Mouse (Mus musculus): ENCODE data around the gene Fam114a1. TPM values are rescaled to one million over a fixed set of nuclear protein-coding genes. Genes with fewer than 3 reads are reported as not detected.

The Fam114a1 gene
- total RNA-seq, 2 experiments from 2014 or later, result 0.09 TPM; not detected in 1

- ATAC-seq (replicated peaks; ENCODE audit: low FRiP score, low TSS enrichment, poor library complexity, severe bottlenecking), result no peak
Observed at GRCm38 (mm10) chr5:65045642-65046370, 75.9 kb downstream of the Fam114a1 start.

GRCm38 (mm10) chr5:65046442-65047284 is 76.8 kb downstream of the Fam114a1 start:
- no peak for ATAC-seq (replicated peaks; ENCODE audit: low FRiP score, low TSS enrichment, poor library complexity, severe bottlenecking)

GRCm38 (mm10) chr5:65047285-65047855 is 77.5 kb downstream of the Fam114a1 start:
- ATAC-seq (replicated peaks; ENCODE audit: low FRiP score, low TSS enrichment, poor library complexity, severe bottlenecking), result no peak

- no peak for ATAC-seq (replicated peaks; ENCODE audit: low FRiP score, low TSS enrichment, poor library complexity, severe bottlenecking)
Observed at GRCm38 (mm10) chr5:65049880-65050279, 80.0 kb downstream of the Fam114a1 start.

DNA sequence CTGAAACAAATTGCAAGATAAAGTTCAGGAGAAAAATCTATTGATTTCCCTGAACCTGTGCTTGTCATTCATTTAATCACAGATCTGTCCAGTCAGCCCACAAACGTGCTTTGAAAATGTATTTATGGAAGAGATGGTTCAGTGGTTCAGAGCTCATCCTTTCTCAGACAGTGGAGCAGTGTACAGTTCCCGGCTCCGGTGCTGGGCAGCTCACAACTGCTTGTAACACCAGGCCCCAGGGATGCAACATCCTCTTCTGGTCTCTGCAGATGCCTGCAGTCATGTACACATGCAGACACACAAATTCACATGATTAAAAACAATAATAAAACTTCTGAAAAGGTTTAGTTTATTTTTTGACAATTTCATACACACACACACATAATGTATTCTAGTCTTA is 81.6 kb downstream of the Fam114a1 start:
- ATAC-seq (replicated peaks; ENCODE audit: low FRiP score, low TSS enrichment, poor library complexity, severe bottlenecking), result no peak

DNA sequence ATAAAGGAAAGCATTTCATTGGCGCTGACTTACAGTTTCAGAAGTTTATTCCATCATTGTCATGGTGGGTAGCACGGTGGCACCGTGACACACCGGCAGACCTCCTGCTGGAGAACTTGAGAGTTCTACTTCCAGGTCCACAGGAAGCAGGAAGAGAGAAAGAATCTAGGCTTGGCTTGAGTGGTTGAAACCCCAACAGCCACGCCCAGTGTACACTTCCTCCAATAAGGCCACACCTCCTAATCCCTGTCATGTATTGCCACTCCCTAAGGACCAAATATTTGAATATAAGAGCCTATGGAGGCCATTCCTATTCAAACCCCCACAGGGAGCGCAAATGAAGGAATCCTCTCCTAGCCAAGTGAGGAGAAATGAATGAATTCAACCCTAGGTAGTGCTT is 87.7 kb downstream of the Fam114a1 start:
- no peak for ATAC-seq (replicated peaks; ENCODE audit: low FRiP score, low TSS enrichment, poor library complexity, severe bottlenecking)

GRCm38 (mm10) chr5:65059806-65060205 is 89.9 kb downstream of the Fam114a1 start:
- no peak for ATAC-seq (replicated peaks; ENCODE audit: low FRiP score, low TSS enrichment, poor library complexity, severe bottlenecking)

DNA sequence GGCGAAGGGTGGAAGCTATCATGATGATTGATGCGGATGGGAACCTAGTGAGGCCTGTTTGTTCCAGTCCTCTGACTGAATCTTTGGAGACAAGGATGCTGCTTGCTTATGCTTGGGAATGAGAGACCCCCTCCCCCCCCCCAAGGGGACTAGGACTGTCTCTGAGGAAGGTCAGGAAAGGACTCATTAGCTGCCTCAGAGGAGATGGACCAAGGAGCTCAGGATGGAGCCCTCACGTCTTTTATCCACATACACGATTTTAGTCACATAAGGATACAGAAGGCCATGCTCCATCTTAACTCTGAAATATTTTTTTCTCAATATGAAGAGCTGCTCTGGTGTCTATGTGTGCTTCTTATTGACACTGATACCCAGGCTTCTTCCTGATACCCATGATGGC is 92.4 kb downstream of the Fam114a1 start:
- ATAC-seq (replicated peaks; ENCODE audit: low FRiP score, low TSS enrichment, poor library complexity, severe bottlenecking), result no peak

DNA sequence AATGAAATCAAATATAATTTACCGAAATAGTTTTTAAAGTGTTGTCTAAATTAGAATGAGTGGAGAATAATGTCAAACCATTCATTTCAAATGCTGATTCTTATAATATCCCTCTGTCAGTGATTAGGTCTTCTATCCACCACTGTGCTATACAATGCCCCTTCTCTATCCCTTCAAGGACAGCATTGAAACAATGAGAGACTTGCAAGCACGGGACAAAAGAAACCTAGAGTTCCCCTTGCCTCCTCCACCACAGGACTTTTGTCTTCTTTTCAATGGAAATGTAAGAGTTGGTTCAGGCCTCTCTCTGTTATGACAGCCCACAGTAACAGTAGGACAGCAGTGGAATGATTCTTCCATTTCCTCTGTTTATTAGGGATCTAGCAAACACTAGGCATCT is 93.4 kb downstream of the Fam114a1 start:
- ATAC-seq (replicated peaks; ENCODE audit: low FRiP score, low TSS enrichment, poor library complexity, severe bottlenecking), result no peak

DNA sequence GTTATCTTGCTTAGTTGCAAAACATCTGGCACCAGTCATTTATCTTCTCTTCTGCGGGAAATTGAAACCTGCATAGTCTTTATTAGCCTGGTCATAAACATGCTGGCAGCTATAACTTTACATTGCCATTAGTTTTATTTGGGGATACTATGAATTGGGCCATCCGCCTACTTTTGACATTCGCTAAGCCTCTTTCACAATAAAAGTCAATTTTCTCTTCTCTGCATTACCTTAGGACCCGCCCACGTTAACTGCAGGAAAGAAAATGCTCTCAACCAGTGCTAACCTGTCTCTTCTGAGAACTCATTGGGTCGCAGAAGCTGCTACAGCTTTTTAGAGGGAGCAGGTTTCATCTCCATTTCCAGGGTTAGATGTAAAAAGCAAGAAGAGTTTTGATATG is 98.3 kb downstream of the Fam114a1 start:
- ATAC-seq (replicated peaks; ENCODE audit: low FRiP score, low TSS enrichment, poor library complexity, severe bottlenecking), result no peak

DNA sequence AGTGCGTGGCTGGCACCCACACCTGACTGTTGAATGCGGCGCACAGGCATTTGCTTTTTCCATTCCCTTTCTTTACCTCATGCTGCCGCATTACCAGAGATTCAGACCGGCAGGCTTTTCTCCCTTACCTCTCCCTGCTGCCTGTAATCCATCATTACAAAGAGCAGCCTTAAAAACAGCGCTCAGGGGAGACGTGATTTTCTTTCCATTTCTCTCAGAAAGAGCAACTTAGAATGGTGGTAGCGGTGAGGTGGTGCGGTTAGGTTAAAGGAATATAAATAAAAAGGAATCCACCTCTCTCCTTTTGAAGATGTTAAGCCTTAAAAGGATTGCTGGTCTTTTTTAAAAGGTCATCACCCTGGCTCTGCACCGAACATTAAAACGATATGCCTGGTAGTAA is 100.0 kb downstream of the Fam114a1 start:
- no peak for ATAC-seq (replicated peaks; ENCODE audit: low FRiP score, low TSS enrichment, poor library complexity, severe bottlenecking)

GRCm38 (mm10) chr5:65071689-65072118 is 101.8 kb downstream of the Fam114a1 start:
- no peak for ATAC-seq (replicated peaks; ENCODE audit: low FRiP score, low TSS enrichment, poor library complexity, severe bottlenecking)

DNA sequence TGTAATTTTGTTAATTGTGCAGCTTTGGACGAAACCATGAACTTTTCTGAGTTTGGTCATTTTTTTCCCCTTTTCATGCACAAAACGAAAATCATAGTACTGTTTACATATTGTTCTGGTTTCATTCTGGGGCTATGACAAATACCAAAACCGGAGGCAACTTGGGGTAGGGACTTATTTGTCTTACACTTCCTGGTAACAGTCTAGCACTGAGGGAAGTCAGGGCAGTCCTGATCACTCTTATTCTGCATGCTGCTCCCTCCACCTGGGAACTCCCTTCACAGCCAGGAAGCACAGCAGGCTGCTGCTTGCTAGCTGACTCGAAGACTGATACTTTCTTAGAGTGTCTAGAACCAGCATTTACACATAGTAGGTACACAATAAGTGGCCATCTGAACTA is 103.4 kb downstream of the Fam114a1 start:
- no peak for ATAC-seq (replicated peaks; ENCODE audit: low FRiP score, low TSS enrichment, poor library complexity, severe bottlenecking)

GRCm38 (mm10) chr5:65074693-65075092 is 104.8 kb downstream of the Fam114a1 start:
- ATAC-seq (replicated peaks; ENCODE audit: low FRiP score, low TSS enrichment, poor library complexity, severe bottlenecking), result no peak

DNA sequence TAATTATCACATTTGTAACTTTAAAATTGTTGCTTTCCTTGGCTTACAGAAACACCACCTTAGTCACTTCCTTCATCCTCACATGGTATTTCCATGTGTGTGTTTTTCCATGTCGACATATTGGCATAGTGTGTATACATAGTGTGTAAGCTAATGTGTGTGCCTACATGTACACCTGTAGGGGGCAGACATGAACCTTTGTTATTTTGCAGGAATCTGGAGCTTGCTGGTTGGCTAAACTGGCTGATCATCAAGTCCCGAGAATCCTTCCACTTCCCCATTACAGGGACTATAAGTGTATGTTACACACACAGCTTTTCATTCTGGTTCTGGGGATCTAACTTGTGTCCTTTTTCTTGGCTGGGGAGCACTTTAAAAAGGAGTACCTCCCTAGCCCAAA is 106.2 kb downstream of the Fam114a1 start:
- no peak for ATAC-seq (replicated peaks; ENCODE audit: low FRiP score, low TSS enrichment, poor library complexity, severe bottlenecking)

DNA sequence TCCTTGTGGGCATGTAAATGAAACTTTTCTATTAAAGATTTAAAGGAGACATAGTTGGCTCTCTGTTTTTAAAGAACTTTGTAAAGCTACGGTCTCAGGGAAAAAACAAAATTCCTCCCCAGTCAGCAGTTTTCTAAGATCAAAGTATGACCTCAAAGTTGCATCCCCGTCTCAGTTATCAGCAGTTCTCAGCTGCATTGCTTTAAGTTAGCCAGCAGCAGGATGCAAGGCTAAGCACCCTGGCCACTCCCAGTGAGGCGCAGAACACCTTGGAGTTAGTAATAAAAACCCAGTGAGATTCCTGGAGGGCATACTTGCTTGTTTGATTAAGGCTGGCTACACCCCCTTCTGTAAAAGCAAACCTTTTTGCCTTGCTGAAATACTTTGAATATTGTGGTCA is 106.9 kb downstream of the Fam114a1 start:
- ATAC-seq (replicated peaks; ENCODE audit: low FRiP score, low TSS enrichment, poor library complexity, severe bottlenecking), result no peak

GRCm38 (mm10) chr5:65078081-65078480 is 108.2 kb downstream of the Fam114a1 start:
- ATAC-seq (replicated peaks; ENCODE audit: low FRiP score, low TSS enrichment, poor library complexity, severe bottlenecking), result no peak

DNA sequence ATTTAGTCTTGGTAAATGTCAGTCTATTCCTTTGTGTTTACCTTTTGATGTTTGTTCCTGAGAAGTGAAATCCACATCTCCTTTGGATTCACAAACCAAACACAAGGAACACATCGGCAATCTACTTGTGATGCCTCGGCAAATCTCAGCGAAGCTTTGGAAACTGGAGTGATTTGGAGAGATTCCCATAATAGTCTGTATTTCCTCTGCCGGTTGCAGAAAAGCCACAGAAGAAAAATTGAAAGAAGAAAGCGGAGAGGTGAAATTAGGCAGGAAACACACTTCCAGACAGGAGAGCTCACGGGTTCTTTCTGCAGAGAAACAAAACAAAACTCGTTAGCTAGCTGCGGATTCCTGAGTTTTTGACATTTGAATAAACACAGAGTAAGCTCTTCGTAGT is 110.0 kb downstream of the Fam114a1 start:
- no peak for ATAC-seq (replicated peaks; ENCODE audit: low FRiP score, low TSS enrichment, poor library complexity, severe bottlenecking)

- ATAC-seq (replicated peaks; ENCODE audit: low FRiP score, low TSS enrichment, poor library complexity, severe bottlenecking), result no peak
Observed at GRCm38 (mm10) chr5:65081836-65082235, 112.0 kb downstream of the Fam114a1 start.

DNA sequence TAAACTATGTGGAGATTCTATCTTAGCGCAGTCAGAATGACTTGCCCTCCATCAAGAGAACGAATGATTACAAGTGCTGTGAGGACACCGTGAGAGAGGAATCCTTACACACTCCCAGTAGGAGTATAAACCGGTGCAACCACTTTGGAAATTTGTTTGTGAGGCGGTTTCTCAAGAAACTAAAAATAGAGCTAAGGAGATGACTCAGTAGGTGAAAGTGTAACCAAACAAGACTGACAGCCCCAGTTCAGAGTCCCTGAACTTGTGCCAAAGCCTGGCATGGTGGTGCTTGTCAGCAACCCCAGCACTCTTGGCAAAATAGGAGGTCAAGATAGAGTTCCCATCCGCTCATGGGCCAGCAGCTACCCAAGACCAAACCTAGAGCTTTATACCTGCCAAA is 116.7 kb downstream of the Fam114a1 start:
- ATAC-seq (replicated peaks; ENCODE audit: low FRiP score, low TSS enrichment, poor library complexity, severe bottlenecking), result no peak

- ATAC-seq (replicated peaks; ENCODE audit: low FRiP score, low TSS enrichment, poor library complexity, severe bottlenecking), result no peak
Observed at GRCm38 (mm10) chr5:65089707-65090106, 119.8 kb downstream of the Fam114a1 start.
